Mouse (Mus musculus): ENCODE data around the gene C1ql4. TPM values are rescaled to one million over a fixed set of nuclear protein-coding genes. Genes with fewer than 3 reads are reported as not detected.
A peak's percentile ranks its signal among the peaks of the same experiment; 100 is the strongest.
"Not testable (repeated sequence)": the region's sequence is repeated elsewhere in the genome, so short reads cannot be mapped to it uniquely, and the experiment has no call there.

Gene C1ql4
- polyA plus RNA-seq, 1 experiment from 2014 or later: 0.18 TPM

DNA sequence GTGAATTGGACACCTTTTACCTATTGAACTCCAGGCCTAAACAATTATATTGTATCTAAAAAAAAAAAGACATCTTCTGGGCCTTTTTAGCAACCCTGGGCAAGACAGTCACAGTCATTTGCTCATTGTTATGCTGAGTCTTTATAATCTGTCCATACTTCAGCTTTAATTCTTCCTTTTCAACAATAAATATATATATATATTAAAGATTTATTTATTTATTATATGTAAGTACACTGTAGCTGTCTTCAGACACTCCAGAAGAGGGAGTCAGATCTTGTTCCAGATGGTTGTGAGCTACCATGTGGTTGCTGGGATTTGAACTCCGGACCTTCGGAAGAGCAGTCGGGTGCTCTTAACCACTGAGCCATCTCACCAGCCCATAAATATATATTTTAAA, 11.6 kb downstream of the C1ql4 start:
- not testable (repeated sequence) for DNase-seq (ENCODE audit: low spot score)

DNA sequence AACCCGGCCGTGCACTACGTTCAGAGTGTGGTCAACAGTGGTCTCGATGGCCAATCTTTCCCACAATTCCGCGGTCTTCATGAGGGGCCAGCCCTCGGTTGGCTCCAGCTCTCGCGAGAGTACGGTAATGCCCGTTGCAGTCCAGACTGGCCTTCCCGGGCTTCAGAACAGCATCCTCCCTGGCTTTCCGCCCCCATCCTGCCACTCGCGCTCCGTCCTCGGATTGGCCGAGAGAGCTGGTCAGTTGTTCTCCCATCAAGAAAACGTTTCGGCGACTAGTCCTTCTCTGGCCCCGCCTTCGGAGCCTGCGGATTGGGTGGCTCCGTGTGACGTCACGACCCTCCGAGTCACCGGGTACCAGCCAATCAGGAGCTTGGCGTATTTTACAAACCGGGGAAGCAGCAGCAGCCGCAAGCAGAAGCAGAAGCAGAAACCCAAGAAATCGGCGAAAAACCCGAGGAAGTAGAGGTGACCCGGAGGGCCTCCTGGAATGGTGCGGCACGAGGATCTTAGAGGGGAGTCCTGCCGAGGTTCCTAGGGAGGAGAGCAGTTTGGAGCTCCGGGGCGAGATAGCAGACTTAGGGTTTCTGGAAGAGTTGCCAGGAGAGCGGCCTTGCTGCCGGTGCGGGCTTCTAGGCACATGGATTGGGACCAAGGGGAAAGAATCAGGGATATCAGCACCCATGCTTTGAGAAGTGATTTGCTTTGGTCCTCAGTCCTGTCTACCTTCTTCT, 12.8 kb downstream of the C1ql4 start:
- DNase-seq (ENCODE audit: low spot score): peak; percentile 95

DNA sequence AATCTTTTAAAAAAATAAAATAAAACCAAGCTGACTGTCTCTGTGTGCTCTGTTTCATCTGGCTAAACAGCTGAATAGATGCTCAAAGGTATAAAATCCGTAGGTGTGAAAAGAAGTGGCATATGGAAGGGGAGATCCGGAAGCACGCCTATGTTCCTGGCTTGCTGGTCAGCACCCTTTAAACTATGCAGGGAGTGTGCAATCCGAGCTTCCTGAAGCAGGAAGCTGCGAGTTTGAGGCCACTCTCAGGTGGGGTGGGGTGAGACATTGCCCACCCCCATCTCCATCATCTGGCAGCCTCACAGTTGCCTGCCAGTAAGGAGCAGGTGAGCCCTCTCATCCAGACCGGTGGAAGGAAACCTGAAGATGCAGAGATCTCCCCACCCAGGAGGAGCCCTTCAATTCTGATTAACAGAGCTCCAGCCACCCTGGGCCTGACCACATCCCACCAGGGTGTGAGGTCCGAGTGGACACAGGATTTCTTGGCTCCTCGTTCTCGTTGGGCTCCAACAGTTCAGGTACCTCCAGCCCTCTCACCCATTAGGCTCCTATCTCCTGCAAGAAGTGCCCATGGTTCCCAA, 13.5 kb downstream of the C1ql4 start, which contains the start of gene Troap:
Gene Troap, plus strand, starts transcription at position 557 of the 581 bp plus-strand sequence.
- peak; percentile 23 for DNase-seq (ENCODE audit: low spot score)

DNA sequence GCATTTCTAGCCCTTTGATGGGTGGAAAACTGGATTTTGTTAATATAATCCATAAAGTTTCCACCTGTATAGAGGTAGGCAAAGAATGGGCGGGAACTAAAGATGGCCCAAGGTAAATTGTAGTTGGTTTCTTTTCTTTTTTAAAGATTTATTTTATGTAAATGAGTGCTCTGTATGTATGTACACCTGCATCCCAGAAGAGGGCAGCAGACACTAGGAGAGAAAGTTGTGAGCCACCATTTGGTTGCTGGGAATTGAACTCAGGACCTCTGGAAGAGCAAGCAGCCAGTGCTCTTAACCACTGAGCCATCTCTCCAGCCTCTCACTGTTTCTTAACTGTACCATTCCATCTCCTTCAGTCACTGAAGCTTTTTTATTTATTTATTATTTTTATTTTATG, 15.6 kb downstream of the C1ql4 start:
- no peak for DNase-seq (ENCODE audit: low spot score)

DNA sequence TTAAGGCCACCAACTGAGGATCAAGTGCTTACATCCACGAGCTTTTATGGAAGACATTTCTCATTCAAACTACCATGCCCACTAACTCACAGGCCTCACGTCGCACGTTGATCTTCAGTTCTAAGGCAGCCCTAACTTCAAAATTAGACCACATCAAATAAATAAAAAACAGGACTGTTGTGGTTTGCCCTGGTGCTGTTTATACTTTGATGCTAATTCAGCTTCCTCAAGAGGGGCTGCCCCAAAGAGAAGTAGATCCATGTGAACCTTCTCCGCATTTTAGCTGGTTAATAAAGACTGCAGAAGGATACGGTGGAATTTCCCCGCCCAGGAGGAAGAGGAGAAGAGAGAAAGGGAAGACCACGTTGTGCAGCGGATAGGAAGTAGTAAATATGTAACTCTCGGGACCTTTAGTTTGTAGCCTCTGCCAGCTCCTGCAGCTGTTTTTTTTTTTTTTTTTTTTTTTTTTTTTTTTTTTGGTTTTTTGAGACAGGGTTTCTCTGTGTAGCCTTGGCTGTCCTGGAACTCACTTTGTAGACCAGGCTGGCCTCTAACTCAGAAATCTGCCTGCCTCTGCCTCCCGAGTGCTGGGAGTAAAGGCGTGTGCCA, 22.0 kb downstream of the C1ql4 start:
- peak; percentile 25 for DNase-seq (ENCODE audit: low spot score)

DNA sequence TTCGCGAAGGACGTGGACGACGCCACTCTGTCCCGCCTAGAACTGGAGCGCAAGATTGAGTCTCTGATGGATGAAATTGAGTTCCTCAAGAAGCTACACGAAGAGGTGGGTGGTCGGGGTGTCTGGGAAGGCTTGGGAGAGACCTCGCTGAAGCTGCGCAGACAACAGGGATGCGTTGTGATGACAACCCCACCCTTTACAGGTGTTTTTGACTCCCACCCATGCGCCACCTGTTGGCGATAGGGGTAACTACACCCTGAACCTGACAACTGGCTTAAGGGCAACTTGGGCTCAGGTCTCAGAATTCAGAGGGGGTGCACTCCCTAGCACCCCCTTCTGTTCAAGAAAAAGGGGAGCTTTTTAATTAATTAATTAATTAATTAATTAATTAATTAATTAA, 31.3 kb downstream of the C1ql4 start:
- DNase-seq (ENCODE audit: low spot score): peak; percentile 73

DNA sequence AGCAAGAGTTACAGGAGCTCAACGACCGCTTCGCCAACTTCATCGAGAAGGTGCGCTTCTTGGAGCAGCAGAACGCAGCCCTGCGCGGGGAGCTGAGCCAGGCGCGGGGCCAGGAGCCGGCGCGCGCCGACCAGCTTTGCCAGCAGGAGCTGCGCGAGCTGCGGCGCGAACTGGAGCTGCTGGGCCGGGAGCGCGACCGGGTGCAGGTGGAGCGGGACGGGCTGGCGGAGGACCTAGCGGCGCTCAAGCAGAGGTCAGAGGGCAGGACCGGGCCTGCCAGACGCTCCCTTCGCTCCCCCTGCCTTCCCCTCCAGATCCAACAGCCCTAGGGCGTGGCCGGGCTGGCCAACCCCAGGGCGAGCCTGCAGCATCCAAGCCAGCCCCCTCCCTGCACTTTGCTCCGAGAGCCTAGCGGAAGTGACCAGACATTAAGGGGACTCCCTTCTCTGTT, 32.1 kb downstream of the C1ql4 start:
- no peak for DNase-seq (ENCODE audit: low spot score)

DNA sequence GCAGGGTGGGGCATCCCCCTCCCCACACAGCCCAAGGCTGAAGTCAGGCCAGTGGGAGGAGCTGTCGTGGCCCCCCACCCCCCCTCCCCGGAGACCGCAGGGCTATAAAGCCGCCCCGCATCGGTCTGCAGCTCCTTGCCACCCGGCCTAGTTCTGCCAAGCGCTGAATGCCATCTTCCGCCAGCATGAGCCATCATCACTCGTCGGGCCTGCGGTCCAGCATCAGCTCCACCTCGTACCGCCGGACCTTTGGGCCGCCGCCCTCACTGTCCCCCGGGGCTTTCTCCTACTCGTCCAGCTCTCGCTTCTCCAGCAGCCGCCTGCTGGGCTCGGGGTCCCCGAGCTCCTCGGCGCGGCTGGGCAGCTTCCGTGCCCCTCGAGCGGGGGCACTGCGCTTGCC, 32.6 kb downstream of the C1ql4 start, which contains the start of gene Prph:
Gene Prph, plus strand, starts transcription at position 135 of the 400 bp plus-strand sequence.
- no peak for DNase-seq (ENCODE audit: low spot score)

DNA sequence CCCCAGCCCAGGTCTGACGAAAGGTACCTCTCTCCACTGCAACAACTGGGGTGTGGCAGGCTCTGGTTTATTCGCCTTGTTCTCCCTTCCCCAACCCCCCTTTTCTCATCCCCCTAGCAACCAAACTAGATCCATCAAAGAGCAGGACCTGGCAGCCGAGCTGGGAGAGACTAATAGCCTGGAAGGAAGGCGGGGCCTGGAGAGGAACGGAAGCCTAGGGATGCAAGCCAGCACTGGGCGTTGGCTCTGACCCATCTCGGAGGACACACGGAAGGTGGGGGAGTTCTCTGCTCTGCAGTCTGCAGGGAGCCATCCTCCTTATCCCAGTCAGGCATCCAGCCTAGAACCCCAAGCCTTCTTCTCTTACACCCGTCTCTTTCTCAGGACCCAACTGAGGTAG, 34.2 kb downstream of the C1ql4 start:
- no peak for DNase-seq (ENCODE audit: low spot score)

DNA sequence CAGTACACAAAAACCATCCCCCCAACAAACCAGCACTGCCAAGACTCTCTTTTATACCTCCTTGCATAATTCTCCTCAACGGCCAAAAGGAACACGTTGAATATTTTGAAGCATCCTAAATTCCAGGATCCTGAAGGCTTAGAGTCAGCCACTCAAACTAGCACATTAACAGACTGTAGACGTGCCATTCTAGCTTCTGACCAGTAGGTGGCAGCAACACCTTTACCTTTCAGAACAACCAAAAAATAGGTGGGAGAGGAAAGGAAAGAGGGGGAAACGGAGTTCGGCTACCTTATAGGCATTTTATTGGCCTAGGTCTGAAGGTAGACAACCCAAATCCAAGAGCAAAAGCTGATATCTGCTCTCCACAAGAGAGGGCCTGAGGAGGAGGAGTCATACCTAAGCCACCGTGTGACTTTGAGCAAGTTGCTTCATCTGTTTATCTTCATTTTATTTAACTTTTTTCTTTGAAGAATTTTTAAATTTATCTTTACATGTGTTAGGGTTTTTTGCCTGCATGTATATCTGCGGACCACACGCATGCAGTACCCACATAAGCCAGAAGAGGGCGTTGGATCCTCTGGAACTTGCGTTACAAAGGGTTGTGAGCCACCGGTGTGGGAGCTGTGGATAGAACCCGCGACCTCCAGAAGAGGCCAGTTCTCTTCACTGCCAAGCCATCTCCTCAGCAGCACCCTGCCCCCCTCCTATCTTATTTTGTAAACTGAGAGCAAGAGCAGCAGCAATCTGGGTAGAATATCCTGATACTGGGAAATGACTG, 38.0 kb downstream of the C1ql4 start:
- peak; percentile 80 for DNase-seq (ENCODE audit: low spot score)

DNA sequence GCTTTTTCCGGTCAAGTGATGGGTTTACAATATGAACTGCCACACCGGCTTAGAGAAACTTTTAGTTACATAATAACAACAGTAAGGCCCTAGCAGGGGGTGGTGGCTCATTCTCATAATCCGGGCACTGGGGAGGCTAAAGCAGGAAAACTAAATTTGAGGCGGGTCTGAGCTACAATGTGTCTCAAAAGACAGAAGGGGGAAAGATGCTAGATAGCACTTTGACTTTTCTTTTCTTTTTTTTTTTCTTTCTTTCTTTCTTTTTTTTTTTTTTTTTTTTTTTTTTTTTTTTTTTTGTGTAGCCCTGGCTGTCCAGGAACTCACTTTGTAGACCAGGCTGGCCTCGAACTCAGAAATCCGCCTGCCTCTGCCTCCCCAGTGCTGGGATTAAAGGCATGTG, 41.9 kb downstream of the C1ql4 start:
- not testable (repeated sequence) for DNase-seq (ENCODE audit: low spot score)

DNA sequence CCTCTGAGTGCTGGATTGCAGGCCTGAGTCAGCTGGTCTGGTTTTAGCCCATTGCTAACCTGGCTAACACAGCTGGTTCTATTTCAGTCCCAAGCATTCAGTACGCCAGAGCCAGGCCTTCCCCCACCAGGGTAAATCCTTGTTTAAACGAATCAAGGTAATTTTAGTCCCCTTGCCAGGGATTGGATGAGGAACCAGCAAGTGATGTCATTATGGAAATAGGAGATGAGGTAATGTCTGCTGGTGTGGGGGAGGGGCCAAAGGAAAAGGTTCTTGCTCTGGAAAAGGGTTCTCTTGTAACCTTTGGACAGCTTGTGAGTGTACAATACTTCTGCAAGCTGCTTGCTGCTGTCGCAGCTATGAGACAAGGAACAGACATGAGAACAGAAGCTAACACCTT, 42.8 kb downstream of the C1ql4 start:
- no peak for DNase-seq (ENCODE audit: low spot score)

DNA sequence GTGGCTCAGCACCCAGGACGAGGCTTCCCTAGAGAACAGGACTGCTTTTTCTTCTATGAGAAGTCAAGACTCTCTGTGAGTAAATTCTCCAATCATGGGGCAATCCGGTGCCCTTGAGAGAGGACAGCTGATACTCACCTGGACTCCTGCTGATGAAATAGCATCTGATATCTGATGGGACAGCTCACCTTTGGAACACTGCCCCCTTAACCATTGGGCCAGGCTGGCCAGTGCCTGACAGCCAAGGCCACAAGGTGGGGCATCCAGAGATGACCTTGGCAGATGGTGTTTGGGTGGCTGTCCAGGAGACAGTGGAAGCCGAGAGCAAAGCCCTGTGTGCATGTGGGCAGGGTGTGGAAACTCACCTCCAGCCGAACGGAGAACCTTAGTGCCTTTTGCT, 45.3 kb downstream of the C1ql4 start:
- DNase-seq (ENCODE audit: low spot score): no peak

DNA sequence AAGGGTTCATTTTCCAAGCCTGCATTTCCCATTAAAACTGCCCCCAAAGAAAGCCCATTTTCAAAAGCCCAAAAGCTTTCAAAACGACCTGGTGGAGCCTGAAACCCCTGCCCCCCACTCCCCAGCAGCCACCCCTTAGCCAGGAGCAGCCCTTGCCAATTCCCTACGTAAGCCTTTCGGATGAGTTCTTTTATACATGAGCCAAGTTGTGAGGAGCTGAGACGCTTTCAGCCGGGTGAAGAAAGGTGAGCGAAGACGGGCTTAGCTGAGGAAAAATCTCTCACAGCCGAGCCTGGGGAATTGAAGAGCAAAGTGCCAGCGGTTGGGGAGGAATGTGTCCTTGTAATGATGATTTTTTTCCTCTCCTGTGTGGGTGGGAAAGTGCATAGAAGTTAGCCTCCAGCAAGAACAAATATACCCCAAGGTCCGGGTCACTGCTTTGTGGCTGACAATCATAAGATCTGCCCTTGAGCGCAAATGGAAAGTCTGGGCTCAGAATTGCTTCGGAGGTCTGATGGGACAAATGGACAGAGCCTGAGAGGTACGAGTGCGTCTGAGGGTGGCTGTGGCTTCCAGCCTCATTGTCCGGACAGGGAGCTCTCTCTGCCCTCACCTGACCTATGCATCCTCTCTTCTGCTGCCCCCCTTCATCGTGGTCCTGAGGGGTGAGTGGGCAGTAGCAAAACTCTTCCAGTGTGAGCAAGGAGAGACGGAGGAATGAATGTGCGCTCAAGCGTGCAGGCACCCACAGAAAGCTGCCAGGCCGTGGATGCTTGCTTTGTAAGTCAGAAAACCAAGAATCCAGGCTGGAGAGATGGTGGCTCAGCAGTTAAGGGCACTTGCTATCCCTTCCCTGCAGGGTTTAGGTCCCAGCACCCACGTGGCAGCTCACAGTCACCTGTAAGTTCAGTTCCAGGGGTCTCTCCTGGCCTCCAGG, 46.4 kb downstream of the C1ql4 start:
- no peak for DNase-seq (ENCODE audit: low spot score)

DNA sequence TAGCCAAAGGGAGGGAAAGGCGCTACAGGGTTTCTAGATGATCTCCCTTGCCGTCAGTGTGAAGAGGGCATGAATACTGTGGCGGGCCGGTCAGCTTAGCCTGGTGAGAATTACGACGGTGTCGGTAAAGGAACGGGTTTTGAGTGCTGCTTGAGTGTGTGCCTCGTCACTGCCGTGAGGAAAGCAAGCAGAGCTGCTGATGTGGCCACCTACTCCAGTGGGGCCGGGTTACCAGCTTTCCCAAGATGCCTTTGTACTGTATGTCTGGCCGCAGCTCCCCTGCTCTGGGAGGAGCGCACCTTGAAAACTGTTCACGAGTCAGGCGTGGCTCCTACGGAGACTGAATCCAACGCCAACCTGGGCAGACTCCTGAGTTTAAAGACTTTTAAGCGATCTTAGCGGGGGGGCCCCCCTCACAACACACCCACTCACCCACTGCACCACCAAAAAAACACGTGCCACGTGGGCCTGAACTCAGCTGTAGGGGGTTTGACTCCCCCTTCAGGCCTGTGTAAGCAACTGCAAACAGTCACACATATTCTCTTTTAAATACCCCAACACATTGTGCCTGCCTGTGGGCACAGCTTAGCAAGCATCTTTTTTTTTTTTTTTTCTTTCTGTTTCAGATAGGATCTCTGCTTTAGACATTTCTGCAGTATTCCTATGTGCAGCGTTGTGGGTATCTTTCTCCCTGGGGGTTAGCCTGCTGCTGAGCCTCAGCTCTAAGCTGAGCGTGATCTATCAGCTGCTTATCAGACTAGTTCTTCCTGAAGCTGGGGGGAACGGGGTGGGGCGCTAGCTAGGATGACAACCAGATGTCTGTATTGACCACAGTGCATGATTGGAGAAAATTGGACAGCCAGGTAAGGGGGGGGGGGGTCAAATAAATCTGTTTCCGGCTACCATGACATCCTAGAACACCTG, 47.4 kb downstream of the C1ql4 start:
- DNase-seq (ENCODE audit: low spot score): peak; percentile 24

DNA sequence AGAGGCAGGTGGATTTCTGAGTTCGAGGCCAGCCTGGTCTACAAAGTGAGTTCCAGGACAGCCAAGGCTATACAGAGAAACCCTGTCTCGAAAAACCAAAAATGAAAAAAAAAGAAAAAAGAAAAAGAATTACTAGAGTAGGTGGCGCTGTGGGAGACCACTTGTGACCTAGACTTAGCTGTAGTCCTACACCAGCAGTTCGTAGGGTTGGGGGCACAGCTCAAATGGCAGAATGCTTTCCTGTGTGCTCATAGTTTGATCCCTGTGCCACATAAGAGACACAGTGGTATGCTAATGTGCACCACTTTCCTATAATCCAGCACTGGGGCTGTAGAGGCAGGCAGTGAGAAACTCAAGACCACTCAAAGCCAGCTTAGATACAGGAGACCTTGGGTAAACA, 48.3 kb downstream of the C1ql4 start:
- DNase-seq (ENCODE audit: low spot score): no peak

DNA sequence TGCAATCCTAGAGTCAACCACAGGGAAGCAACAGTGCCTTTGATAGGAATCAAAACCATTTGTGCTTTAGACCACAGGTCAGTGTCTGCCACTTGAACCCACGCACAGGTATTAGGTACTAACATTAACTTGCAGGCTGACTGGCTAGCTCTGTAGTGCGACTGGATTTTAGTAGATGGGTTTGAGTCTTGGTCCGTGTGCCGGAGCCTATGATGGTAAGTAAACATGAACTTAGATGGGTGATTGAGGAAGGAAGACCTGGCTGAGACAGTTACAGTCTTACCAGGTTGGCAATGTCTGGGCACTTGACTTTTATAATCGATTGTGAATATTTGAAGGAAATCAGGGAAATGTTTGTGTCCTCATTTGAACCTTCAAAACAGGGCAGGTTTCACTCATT, 48.8 kb downstream of the C1ql4 start:
- no peak for DNase-seq (ENCODE audit: low spot score)

DNA sequence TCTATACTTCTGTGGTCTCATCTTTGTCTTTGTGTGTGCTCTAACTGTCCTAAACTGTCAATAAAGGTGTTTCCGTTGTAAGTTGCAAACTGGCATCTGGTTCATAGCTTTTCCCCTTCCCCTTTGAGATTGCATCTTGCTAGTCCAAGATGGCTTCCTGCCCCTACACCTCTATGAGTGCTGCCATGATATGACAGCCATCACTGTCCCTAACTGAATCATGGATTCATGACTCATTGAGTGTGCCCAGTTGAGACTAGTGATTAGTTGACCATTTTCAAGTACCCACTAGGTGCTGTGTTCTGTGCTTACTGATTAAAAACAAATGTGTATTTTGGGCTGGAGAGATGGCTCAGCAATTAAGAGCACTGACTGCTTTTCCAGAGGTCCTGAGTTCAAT, 49.6 kb downstream of the C1ql4 start:
- no peak for DNase-seq (ENCODE audit: low spot score)

DNA sequence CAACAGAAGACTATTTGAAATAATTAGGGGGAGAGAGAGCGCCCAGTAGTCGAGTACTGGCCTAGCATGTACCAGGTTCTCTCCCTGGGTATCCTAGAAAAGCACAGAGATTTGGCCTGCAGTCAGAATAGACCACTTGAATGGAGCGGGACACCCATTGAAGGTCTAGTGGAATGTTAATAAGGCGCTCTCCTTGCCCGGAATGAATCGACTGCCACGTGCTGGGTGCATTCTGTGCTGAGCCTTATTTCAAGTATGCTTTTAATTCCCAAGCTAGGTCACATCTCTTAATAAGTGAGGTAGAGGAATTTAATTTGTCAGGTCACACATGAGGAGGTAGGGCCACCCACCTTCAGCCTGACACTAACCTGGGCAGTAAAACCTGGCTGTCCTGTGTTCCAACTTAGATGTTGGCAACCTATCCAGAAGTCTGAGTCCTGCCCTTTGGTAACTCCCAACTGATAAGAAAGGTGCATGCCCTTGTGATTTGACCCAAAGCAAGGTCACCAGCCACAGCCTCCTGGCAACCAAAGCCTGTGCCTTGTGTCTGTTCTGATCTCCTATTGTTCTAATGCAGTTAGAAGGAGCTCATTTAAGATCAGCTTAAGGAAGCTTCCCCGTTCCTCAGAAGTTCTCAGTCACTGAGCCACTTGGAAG, 51.2 kb downstream of the C1ql4 start:
- no peak for DNase-seq (ENCODE audit: low spot score)

All from thymus, postnatal 0 days (tissue).